8 mouse cellular contexts compared by ENCODE assay signal in the genomic region with DNA sequence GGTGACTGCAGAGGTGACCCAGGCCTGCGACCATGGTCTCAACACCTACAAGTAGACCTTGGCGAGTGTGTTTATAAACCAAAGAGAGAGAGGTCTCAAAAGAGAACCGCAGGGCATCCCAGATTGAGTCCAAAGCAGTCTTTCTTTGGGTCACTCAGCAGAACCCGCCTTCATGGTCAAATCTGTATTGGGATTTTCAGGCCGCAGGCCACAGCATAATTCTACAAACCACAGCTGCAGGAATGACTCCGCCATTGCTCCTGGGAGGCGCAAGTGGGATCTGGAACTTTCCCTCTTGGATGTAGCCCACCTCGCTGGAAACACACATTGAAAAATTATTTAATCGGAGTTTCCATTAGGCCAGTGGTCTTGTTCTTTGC. TPM values are rescaled to one million over a fixed set of nuclear protein-coding genes. Genes with fewer than 3 reads are reported as not detected.
DNase-seq lines count a peak whose midpoint lies in the region; ATAC-seq and TF ChIP-seq lines count a peak whose summit lies in the region.

No protein-coding gene starts in this region.

- peak overlapping the region; percentile 73 for H3K27ac ChIP-seq in cerebellum, adult 2 months (ENCODE audit: insufficient read depth, low read length)
- peak overlapping the region; percentile 87 for H3K27ac ChIP-seq in neural tube, embryonic 11.5 days (ENCODE audit: low read depth, low read length)
- H3K27ac ChIP-seq in liver, embryonic 13.5 days, result 0 out of 2 replicates have a peak overlapping the region, but pooled peaks have one; percentile 29

- peaks cover 12% of the 10 kb centered on the region; the same call in 1 of the 2 replicates for H3K4me1 ChIP-seq in cerebellum, adult 2 months (ENCODE audit: control insufficient read depth, insufficient read depth, low read length)
- peaks cover 20% of the 10 kb centered on the region for H3K4me1 ChIP-seq in neural tube, embryonic 11.5 days (ENCODE audit: control insufficient read depth, insufficient read depth, low read length)
- peaks cover 40% of the 10 kb centered on the region for H3K4me1 ChIP-seq in liver, embryonic 13.5 days (replicated peaks)

- H3K4me3 ChIP-seq in cerebellum, adult 2 months (replicated peaks; ENCODE audit: insufficient read depth, low read depth, low read length), result peak overlapping the region; percentile 64
- H3K4me3 ChIP-seq in neural tube, embryonic 11.5 days (ENCODE audit: low read depth, low read length), result peak overlapping the region; percentile 59; the same call in 1 of the 2 replicates
- 0 out of 2 replicates have a peak overlapping the region, but pooled peaks have one; percentile 77 for H3K4me3 ChIP-seq in liver, embryonic 13.5 days (replicated peaks)

- 52% methylated on average over 9 of the region's 9 CpGs for WGBS in cerebellum, adult 2 months
- 67% methylated on average over 9 of the region's 9 CpGs for WGBS in neural tube, embryonic 11.5 days
- 66% methylated on average over 9 of the region's 9 CpGs for WGBS in liver, embryonic 13.5 days (ENCODE audit: insufficient replicate concordance)

- H3K9ac ChIP-seq in neural tube, embryonic 11.5 days (ENCODE audit: low read length), result peak overlapping the region; percentile 73; the same call in 1 of the 2 replicates
- no peak overlapping the region for H3K9ac ChIP-seq in liver, embryonic 13.5 days

- no peaks in the 10 kb centered on the region for H3K27me3 ChIP-seq in cerebellum, adult 2 months (ENCODE audit: control insufficient read depth, insufficient read depth, low read length)
- H3K27me3 ChIP-seq in neural tube, embryonic 11.5 days (ENCODE audit: control insufficient read depth, insufficient read depth, low read length), result no peaks in the 10 kb centered on the region
- peaks cover 15% of the 10 kb centered on the region for H3K27me3 ChIP-seq in liver, embryonic 13.5 days

- no peak for TF ChIP-seq POLR2A in cerebellum, adult 2 months (IDR thresholded peaks at IDR 0.05; ENCODE audit: borderline replicate concordance, insufficient read depth, low read length)

- DNase-seq in cerebellum, adult 2 months, result no peak
- no peak for DNase-seq in neural tube, embryonic 11.5 days (ENCODE audit: low spot score)
- no peak for DNase-seq in neural tube, embryonic 10.5 days (ENCODE audit: extremely low spot score, low spot score)
- no peak for DNase-seq in liver, embryonic 13.5 days
- no peak for DNase-seq in adrenal gland, adult 8-10 months
- no peak for DNase-seq in spleen, adult 18-20 months

- no peaks in the 10 kb centered on the region for H3K9me3 ChIP-seq in neural tube, embryonic 11.5 days (ENCODE audit: control insufficient read depth, low read length)
- H3K9me3 ChIP-seq in liver, embryonic 13.5 days (replicated peaks), result no peaks in the 10 kb centered on the region

- ATAC-seq in cerebellum, adult (ENCODE audit: insufficient number of reproducible peaks, low FRiP score, low TSS enrichment), result no peak
- ATAC-seq in neural tube, embryonic 11.5 days (ENCODE audit: insufficient read depth, low FRiP score, low TSS enrichment), result no peak
- no peak for ATAC-seq in liver, embryonic 13.5 days (ENCODE audit: low read depth)
- ATAC-seq in megakaryocyte progenitor cell, adult 5-6 weeks (replicated peaks; ENCODE audit: poor library complexity), result no peak

- no peak for TF ChIP-seq CTCF in cerebellum, adult 2 months (IDR thresholded peaks at IDR 0.05; ENCODE audit: borderline replicate concordance, insufficient read depth, low read depth, low read length)

- no peaks in the 10 kb centered on the region for H3K36me3 ChIP-seq in neural tube, embryonic 11.5 days (ENCODE audit: control insufficient read depth, insufficient read depth, low read length)
- H3K36me3 ChIP-seq in liver, embryonic 13.5 days, result 0 out of 2 replicates have a peak, but pooled peaks cover 6% of the 10 kb centered on the region

- H3K4me2 ChIP-seq in neural tube, embryonic 11.5 days (ENCODE audit: low read depth), result peak overlapping the region; percentile 87
- peak overlapping the region; percentile 89 for H3K4me2 ChIP-seq in liver, embryonic 13.5 days

RNA-seq across cellular contexts. Expression of gene Cbx6, which starts 0.4 kb away (rescaled TPM):
- polyA plus RNA-seq in cerebellum, adult 2 months (2012; rRNA removed), result 183 TPM in 2 replicates
- polyA plus RNA-seq in neural tube, embryonic 11.5 days (2014; fragmentation: Nextera tagmentation; extraction: Ambion mirVana), result 17.3 and 18.0 TPM in 2 replicates
- polyA plus RNA-seq in liver, embryonic 13.5 days (2015; fragmentation: Nextera tagmentation; extraction: Ambion mirVana), result 9.7 and 10.2 TPM in 2 replicates
- 10 to 100 TPM; 55.0 to 88.9 (median 65.5) TPM for total RNA-seq in adrenal gland, adult 8-10 months (2022)
- total RNA-seq in megakaryocyte progenitor cell, adult 5-6 weeks (2015), result 5.9 and 6.1 TPM in 2 replicates
- total RNA-seq in megakaryocyte progenitor cell, adult 5-6 weeks (2017), result 7.5 and 11.5 TPM in 2 replicates

RNA-seq across cellular contexts. Expression of gene Npcd, which starts 0.8 kb away (rescaled TPM):
- 1.7 and 4.1 TPM in 2 replicates for polyA plus RNA-seq in cerebellum, adult 2 months (2012; rRNA removed)
- polyA plus RNA-seq in neural tube, embryonic 11.5 days (2014; fragmentation: Nextera tagmentation; extraction: Ambion mirVana), result not detected in 2 replicates
- not detected in 2 replicates for polyA plus RNA-seq in liver, embryonic 13.5 days (2015; fragmentation: Nextera tagmentation; extraction: Ambion mirVana)
- 1 to 10 TPM in 3 of 4 experiments, not detected in 1; 1.1 to 2.4 (median 1.6) TPM for total RNA-seq in adrenal gland, adult 8-10 months (2022)
- total RNA-seq in megakaryocyte progenitor cell, adult 5-6 weeks (2015), result 0.51 TPM in 1 of 2 replicates, not detected in the other
- 0.34 TPM in 1 of 2 replicates, not detected in the other for total RNA-seq in megakaryocyte progenitor cell, adult 5-6 weeks (2017)

RNA-seq across cellular contexts. Expression of gene Nptxr, which starts 30.3 kb away (rescaled TPM):
- polyA plus RNA-seq in cerebellum, adult 2 months (2012; rRNA removed), result 88.0 and 100 TPM in 2 replicates
- 1.5 and 2.0 TPM in 2 replicates for polyA plus RNA-seq in neural tube, embryonic 11.5 days (2014; fragmentation: Nextera tagmentation; extraction: Ambion mirVana)
- 0.12 and 0.13 TPM in 2 replicates for polyA plus RNA-seq in liver, embryonic 13.5 days (2015; fragmentation: Nextera tagmentation; extraction: Ambion mirVana)
- total RNA-seq in adrenal gland, adult 8-10 months (2022), result 10 to 100 TPM in 2 of 4 experiments, 1 to 10 TPM in 2; 6.4 to 11.9 (median 9.4) TPM
- 0.15 and 0.20 TPM in 2 replicates for total RNA-seq in megakaryocyte progenitor cell, adult 5-6 weeks (2015)
- total RNA-seq in megakaryocyte progenitor cell, adult 5-6 weeks (2017), result 0.14 and 0.17 TPM in 2 replicates

RNA-seq across cellular contexts. Expression of gene Apobec3, which starts 56.6 kb away (rescaled TPM):
- polyA plus RNA-seq in cerebellum, adult 2 months (2012; rRNA removed), result 3.3 and 3.6 TPM in 2 replicates
- 5.4 and 7.3 TPM in 2 replicates for polyA plus RNA-seq in neural tube, embryonic 11.5 days (2014; fragmentation: Nextera tagmentation; extraction: Ambion mirVana)
- polyA plus RNA-seq in liver, embryonic 13.5 days (2015; fragmentation: Nextera tagmentation; extraction: Ambion mirVana), result 41.7 and 53.3 TPM in 2 replicates
- total RNA-seq in adrenal gland, adult 8-10 months (2022), result 10 to 100 TPM; 16.1 to 29.3 (median 22.9) TPM
- 167 and 177 TPM in 2 replicates for total RNA-seq in megakaryocyte progenitor cell, adult 5-6 weeks (2015)
- total RNA-seq in megakaryocyte progenitor cell, adult 5-6 weeks (2017), result 159 and 166 TPM in 2 replicates

RNA-seq across cellular contexts. Expression of gene Dnal4, which starts 57.2 kb away (rescaled TPM):
- 55.1 and 56.7 TPM in 2 replicates for polyA plus RNA-seq in cerebellum, adult 2 months (2012; rRNA removed)
- polyA plus RNA-seq in neural tube, embryonic 11.5 days (2014; fragmentation: Nextera tagmentation; extraction: Ambion mirVana), result 68.6 and 70.8 TPM in 2 replicates
- 9.1 and 10.5 TPM in 2 replicates for polyA plus RNA-seq in liver, embryonic 13.5 days (2015; fragmentation: Nextera tagmentation; extraction: Ambion mirVana)
- total RNA-seq in adrenal gland, adult 8-10 months (2022), result 10 to 100 TPM; 22.0 to 27.1 (median 23.5) TPM
- total RNA-seq in megakaryocyte progenitor cell, adult 5-6 weeks (2015), result 15.9 and 16.2 TPM in 2 replicates
- total RNA-seq in megakaryocyte progenitor cell, adult 5-6 weeks (2017), result 12.2 and 12.5 TPM in 2 replicates

Comparison
In these comparisons a context has a peak if more than half of its experiments do, and no peak if none do; other contexts are left out.
1. H3K27ac ChIP-seq: peak in every context shown above with its lines; median percentile 87 in neural tube, embryonic 11.5 days; 73 in cerebellum, adult 2 months; 29 in liver, embryonic 13.5 days.
2. RNA of gene Nptxr, which starts 30.3 kb away (polyA plus RNA-seq): 88.0 to 100 TPM in cerebellum, adult 2 months; 1.5 to 2.0 TPM in neural tube, embryonic 11.5 days and 0.12 to 0.13 TPM in liver, embryonic 13.5 days; every median in the first group is over 10 times any median in the second.
3. Peak in every context shown above with its lines, with median percentiles within 50 percentile points of each other: H3K4me3 ChIP-seq.